Mouse (Mus musculus): ENCODE measurements at regions not wholly inside any gene's neighbourhood (a gene's known extent, or its start where the extent isn't known, plus 50 kb on each side); places are given as distances from the start of the nearest gene placed in this dataset.

DNA sequence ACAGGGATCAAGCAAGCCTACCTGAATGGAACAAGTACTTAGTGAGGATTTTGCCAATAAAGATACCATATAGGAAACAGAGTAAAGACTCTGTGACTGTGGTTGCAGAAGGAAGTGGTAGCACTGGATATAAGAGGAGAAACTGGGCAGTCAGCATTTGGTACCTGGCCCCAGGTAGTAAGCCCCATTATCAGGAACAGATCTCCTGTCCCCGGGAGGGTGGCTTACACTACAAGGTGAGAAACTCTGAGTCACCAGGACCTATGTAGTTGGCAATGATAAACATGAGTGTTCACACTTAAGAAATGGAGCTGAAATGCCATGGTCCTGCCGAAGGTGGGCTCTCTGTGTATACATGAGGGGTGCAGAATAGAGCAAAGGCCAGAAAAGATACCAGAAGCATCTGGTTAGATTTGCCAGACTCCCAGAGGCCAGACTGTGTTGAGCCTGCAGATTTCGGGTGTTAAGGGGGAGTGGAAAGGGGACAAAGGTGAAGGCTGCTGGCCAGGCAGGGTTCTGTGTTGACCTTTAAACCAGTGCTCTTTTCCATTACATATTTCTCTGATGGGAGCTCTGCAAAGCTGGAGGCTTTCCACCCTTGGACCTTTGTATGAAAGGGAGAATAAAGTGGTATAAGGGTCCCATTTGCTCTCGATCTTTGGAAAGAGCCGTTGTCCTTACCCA is 66.8 kb upstream of the Acsl1 start:
- DNase-seq (ENCODE audit: low spot score), result no peak

DNA sequence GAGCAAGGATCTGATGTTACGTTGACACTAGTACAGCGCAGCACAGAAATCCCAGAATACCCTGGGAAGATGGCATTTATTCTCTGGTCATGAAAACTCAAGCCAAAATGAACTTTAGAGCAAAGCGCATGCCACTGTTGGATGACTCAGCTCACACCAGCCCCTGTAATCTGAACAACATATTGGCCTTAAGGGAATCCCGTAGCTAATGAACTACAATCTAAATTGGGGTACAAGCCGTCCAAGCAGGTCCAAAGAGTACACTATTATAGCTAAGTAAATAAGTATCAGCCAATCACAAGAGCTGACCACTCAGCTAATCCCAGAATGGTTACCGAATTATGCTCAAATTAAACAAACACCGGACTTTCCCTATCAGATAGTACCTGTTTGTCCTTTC is 62.0 kb upstream of the Acsl1 start:
- Histone ChIP-seq H3K27me3 (ENCODE audit: insufficient read depth, low read length) (no peaks in the 10 kb centered on the region), H3K36me3 (replicated peaks) (no peaks in the 10 kb centered on the region), H3K4me1 (ENCODE audit: insufficient read depth, low read depth, low read length) (peaks cover 52% of the 10 kb centered on the region), H3K9me3 (replicated peaks) (no peaks in the 10 kb centered on the region), H3K4me3 (ENCODE audit: low read depth, low read length) (no peak overlapping the region)
- TF ChIP-seq TAL1 (conservative IDR thresholded peaks at IDR 0.05; ENCODE audit: low read depth, low read length), result no peak
- no peak for TF ChIP-seq CTCF (IDR thresholded peaks at IDR 0.05; ENCODE audit: low read depth, low read length)
- no peak for TF ChIP-seq GATA1 (IDR thresholded peaks at IDR 0.05; ENCODE audit: borderline replicate concordance, low read length)
- no peak for TF ChIP-seq POLR2AphosphoS5 (IDR thresholded peaks at IDR 0.05; ENCODE audit: insufficient replicate concordance, low read depth, low read length)
- no peak for TF ChIP-seq GATA2 (IDR thresholded peaks at IDR 0.05; ENCODE audit: borderline replicate concordance, low read depth, low read length)
- DNase-seq (ENCODE audit: low spot score) (no peak), ATAC-seq (ENCODE audit: extremely low read depth, insufficient number of reproducible peaks, low FRiP score, poor library complexity, severe bottlenecking) (no peak)

More for the DNA sequence above, 66.8 kb upstream of the Acsl1 start:
- Histone ChIP-seq H3K9me3 (replicated peaks) (no peaks in the 10 kb centered on the region), H3K4me3 (ENCODE audit: low read depth, low read length) (no peak overlapping the region), H3K4me1 (ENCODE audit: insufficient read depth, low read depth, low read length) (peaks cover 35% of the 10 kb centered on the region), H3K27me3 (ENCODE audit: insufficient read depth, low read length) (no peaks in the 10 kb centered on the region), H3K36me3 (replicated peaks) (no peaks in the 10 kb centered on the region)
- no peak for TF ChIP-seq TAL1 (conservative IDR thresholded peaks at IDR 0.05; ENCODE audit: low read depth, low read length)
- TF ChIP-seq GATA2 (IDR thresholded peaks at IDR 0.05; ENCODE audit: borderline replicate concordance, low read depth, low read length), result no peak
- no peak for TF ChIP-seq GATA1 (IDR thresholded peaks at IDR 0.05; ENCODE audit: borderline replicate concordance, low read length)
- no peak for TF ChIP-seq CTCF (IDR thresholded peaks at IDR 0.05; ENCODE audit: low read depth, low read length)
- no peak for TF ChIP-seq POLR2AphosphoS5 (IDR thresholded peaks at IDR 0.05; ENCODE audit: insufficient replicate concordance, low read depth, low read length)
- no peak for ATAC-seq (ENCODE audit: extremely low read depth, insufficient number of reproducible peaks, low FRiP score, poor library complexity, severe bottlenecking)

DNA sequence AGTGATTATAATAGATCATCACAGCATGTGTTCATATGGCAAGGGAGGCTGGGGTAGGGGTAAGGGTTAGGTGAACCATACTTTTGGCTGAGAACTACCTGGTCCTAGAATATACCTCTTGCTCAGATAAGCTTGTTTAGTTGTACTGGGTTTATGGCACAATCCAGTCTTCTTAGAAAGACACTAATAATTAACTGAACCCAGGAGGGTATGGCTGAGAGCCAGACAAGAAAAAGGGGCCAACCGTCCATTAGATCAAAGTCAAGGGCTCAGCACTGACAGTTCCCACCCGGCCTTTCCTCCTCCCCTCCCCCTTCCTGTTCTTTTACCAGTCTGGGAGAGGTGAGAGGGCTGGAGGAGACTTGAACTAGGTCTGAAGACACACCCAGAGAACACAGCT is 61.5 kb upstream of the Acsl1 start:
- Histone ChIP-seq H3K27me3 (ENCODE audit: insufficient read depth, low read length) (no peaks in the 10 kb centered on the region), H3K4me3 (ENCODE audit: low read depth, low read length) (no peak overlapping the region), H3K36me3 (replicated peaks) (no peaks in the 10 kb centered on the region), H3K9me3 (replicated peaks) (no peaks in the 10 kb centered on the region), H3K4me1 (ENCODE audit: insufficient read depth, low read depth, low read length) (peaks cover 57% of the 10 kb centered on the region)
- TF ChIP-seq GATA1 (IDR thresholded peaks at IDR 0.05; ENCODE audit: borderline replicate concordance, low read length) (no peak), GATA2 (IDR thresholded peaks at IDR 0.05; ENCODE audit: borderline replicate concordance, low read depth, low read length) (no peak), POLR2AphosphoS5 (IDR thresholded peaks at IDR 0.05; ENCODE audit: insufficient replicate concordance, low read depth, low read length) (no peak), CTCF (IDR thresholded peaks at IDR 0.05; ENCODE audit: low read depth, low read length) (no peak), TAL1 (conservative IDR thresholded peaks at IDR 0.05; ENCODE audit: low read depth, low read length) (no peak)
- no peak for DNase-seq (ENCODE audit: low spot score)
- ATAC-seq (ENCODE audit: extremely low read depth, insufficient number of reproducible peaks, low FRiP score, poor library complexity, severe bottlenecking), result no peak

DNA sequence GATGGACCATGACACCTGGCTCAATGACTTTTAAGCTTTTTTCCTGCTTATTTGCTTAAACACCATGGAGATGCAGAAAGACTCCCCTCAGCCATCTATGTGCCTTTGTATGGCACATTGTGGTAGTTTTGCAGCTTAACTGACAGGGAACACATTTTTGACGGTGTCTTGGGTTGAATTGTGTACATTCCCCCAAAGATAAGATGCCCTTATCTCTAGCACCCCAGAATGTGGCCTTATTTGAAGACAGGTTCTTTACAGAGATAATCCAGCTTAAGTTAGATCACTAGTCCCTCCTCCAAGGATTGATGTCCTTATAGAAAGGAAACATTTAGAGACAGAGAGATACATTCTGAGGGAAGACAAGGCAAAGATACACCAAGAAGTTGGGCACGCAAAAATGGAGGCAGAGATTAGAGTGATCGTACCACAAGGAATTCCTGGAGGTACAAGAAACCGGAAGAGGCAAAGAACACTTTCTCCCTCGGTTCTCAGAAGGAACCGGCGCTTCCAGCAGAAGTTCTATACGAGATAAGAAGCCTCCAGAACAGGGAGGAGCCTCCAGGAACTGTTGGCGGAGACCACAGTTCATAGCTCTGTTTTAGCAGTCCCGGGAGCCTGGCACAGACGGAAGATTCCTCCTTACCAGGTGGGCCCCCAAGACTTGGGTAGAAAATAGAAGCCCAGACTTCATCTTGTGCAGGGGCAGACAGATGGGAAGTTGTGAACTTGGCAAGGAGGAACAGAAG is 58.8 kb upstream of the Acsl1 start:
- Histone ChIP-seq H3K4me3 (ENCODE audit: low read depth, low read length) (peak overlapping the region; percentile 67), H3K36me3 (replicated peaks) (no peaks in the 10 kb centered on the region), H3K27me3 (ENCODE audit: insufficient read depth, low read length) (no peaks in the 10 kb centered on the region), H3K4me1 (ENCODE audit: insufficient read depth, low read depth, low read length) (peaks cover 78% of the 10 kb centered on the region), H3K9me3 (replicated peaks) (peaks cover 6% of the 10 kb centered on the region)
- TF ChIP-seq TAL1 (conservative IDR thresholded peaks at IDR 0.05; ENCODE audit: low read depth, low read length) (peak; percentile 96), GATA1 (IDR thresholded peaks at IDR 0.05; ENCODE audit: borderline replicate concordance, low read length) (no peak)
- peak; percentile 60 for DNase-seq (ENCODE audit: low spot score)
- ATAC-seq (ENCODE audit: extremely low read depth, insufficient number of reproducible peaks, low FRiP score, poor library complexity, severe bottlenecking), result peak; percentile 89

DNA sequence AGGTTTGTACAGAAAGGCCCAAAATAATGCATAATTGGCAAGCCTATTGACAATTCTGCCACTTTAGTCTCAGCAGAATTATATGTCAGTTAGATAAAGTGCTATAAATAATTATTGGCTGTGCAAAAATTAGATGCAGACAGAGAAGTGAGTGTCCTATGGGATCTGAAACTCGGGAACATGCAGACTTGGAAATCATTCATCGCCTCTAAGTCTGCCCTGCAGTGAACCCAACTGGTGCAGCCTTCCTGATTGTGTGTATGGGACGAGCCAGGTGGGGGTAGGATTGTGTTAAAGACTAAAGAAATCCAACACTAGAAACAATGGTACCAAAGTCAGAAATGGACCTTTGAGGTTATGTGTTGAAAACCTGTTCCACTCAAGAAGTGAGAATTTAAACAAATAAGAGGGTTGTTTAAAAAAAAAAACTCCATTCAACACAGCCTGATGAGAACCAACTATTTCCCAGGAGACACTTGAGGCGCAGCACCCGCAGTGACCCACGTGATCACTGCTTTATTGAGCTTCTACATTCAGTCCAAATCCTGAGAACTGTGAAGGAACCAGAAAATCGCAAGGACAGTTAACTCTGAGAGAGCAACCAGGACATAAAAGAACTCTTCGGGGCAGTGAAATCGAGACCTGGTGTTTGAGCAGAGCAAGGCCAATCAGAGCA is 57.4 kb upstream of the Acsl1 start:
- Histone ChIP-seq H3K36me3 (replicated peaks) (no peaks in the 10 kb centered on the region), H3K4me1 (ENCODE audit: insufficient read depth, low read depth, low read length) (peaks cover 74% of the 10 kb centered on the region), H3K27me3 (ENCODE audit: insufficient read depth, low read length) (no peaks in the 10 kb centered on the region), H3K9me3 (replicated peaks) (peaks cover 6% of the 10 kb centered on the region), H3K4me3 (ENCODE audit: low read depth, low read length) (peak overlapping the region; percentile 67; the same call in 1 of the 2 replicates)
- no peak for DNase-seq (ENCODE audit: low spot score)
- ATAC-seq (ENCODE audit: extremely low read depth, insufficient number of reproducible peaks, low FRiP score, poor library complexity, severe bottlenecking), result no peak
- no peak for TF ChIP-seq TAL1 (conservative IDR thresholded peaks at IDR 0.05; ENCODE audit: low read depth, low read length)
- no peak for TF ChIP-seq POLR2AphosphoS5 (IDR thresholded peaks at IDR 0.05; ENCODE audit: insufficient replicate concordance, low read depth, low read length)
- no peak for TF ChIP-seq CTCF (IDR thresholded peaks at IDR 0.05; ENCODE audit: low read depth, low read length)
- TF ChIP-seq GATA1 (IDR thresholded peaks at IDR 0.05; ENCODE audit: borderline replicate concordance, low read length), result no peak

DNA sequence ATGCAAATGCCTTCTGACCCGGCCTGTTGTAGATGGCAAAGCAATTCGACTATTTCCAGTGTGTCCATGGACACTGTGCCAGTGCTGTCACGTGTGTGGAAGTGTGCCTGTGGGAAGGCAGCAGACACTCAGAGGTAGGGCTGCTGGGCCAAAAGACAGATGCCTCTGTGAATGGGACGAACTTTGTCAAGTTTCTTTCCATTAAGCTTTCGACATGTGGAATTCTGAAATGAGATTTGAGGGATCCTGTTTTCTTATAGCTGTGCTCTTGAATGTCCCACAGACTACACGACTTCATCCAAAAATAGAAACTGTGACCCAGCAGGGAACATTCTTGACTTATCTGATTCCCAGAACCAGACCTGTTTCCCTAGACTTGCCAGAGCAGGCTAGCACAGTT is 56.0 kb upstream of the Acsl1 start:
- DNase-seq (ENCODE audit: low spot score) (no peak), ATAC-seq (ENCODE audit: extremely low read depth, insufficient number of reproducible peaks, low FRiP score, poor library complexity, severe bottlenecking) (no peak)
- Histone ChIP-seq H3K9me3 (replicated peaks) (peaks cover 6% of the 10 kb centered on the region), H3K27me3 (ENCODE audit: insufficient read depth, low read length) (no peaks in the 10 kb centered on the region), H3K4me1 (ENCODE audit: insufficient read depth, low read depth, low read length) (peaks cover 61% of the 10 kb centered on the region), H3K4me3 (ENCODE audit: low read depth, low read length) (no peak overlapping the region), H3K36me3 (replicated peaks) (no peaks in the 10 kb centered on the region)
- TF ChIP-seq GATA2 (IDR thresholded peaks at IDR 0.05; ENCODE audit: borderline replicate concordance, low read depth, low read length), result no peak
- TF ChIP-seq CTCF (IDR thresholded peaks at IDR 0.05; ENCODE audit: low read depth, low read length), result no peak
- no peak for TF ChIP-seq POLR2AphosphoS5 (IDR thresholded peaks at IDR 0.05; ENCODE audit: insufficient replicate concordance, low read depth, low read length)
- TF ChIP-seq TAL1 (conservative IDR thresholded peaks at IDR 0.05; ENCODE audit: low read depth, low read length), result no peak
- TF ChIP-seq GATA1 (IDR thresholded peaks at IDR 0.05; ENCODE audit: borderline replicate concordance, low read length), result no peak
